ENCODE assay signal across 8 mouse cellular contexts in genomic region chr11:60776829-60777740, GRCm38 (mm10). TPM values are rescaled to one million over a fixed set of nuclear protein-coding genes. Genes with fewer than 3 reads are reported as not detected.
DNase-seq lines count a peak whose midpoint lies in the region; ATAC-seq lines count a peak whose summit lies in the region.

Top3a (minus strand) TSS chr11:60777365.
Smcr8 (plus strand) TSS chr11:60777524.

- H3K27me3 ChIP-seq in hindbrain, embryonic 16.5 days (replicated peaks; ENCODE audit: control insufficient read depth, insufficient read depth, low read length) = no peaks in the 10 kb centered on the region

- ATAC-seq in hindbrain, embryonic 16.5 days = peak; percentile 99

- H3K4me2 ChIP-seq in hindbrain, embryonic 16.5 days (ENCODE audit: low read length) = peak within 1 kb of the TSS; percentile 95

- H3K4me1 ChIP-seq in hindbrain, embryonic 16.5 days (ENCODE audit: control insufficient read depth, insufficient read depth, low read depth, low read length) = peaks cover 60% of the 10 kb centered on the region

- H3K9me3 ChIP-seq in hindbrain, embryonic 16.5 days (ENCODE audit: control insufficient read depth, low read length) = no peaks in the 10 kb centered on the region

- peak; percentile 96 for DNase-seq in WW6 (ENCODE audit: low read depth, low spot score)
- DNase-seq in cerebellum, postnatal 4 days (ENCODE audit: low spot score in 2 of 2) = peak; percentile 33 to 74
- DNase-seq in gastrocnemius, adult 18-20 months (ENCODE audit: low spot score) = peak; percentile 89
- peak; percentile 76 to 86 for DNase-seq in left cerebral cortex, adult 18-20 months (ENCODE audit: low spot score in 2 of 2)
- DNase-seq in right cerebral cortex, adult 18-20 months = peak; percentile 89
- DNase-seq in urinary bladder, postnatal 10 days (ENCODE audit: low spot score) = peak; percentile 32

- under 1% methylated on average over 62 of the region's 62 CpGs for WGBS in hindbrain, embryonic 16.5 days
- under 1% methylated on average over 62 of the region's 62 CpGs for WGBS in macrophage (ENCODE audit: missing documents)

- H3K79me2 ChIP-seq in macrophage (ENCODE audit: inconsistent target) = peaks cover 87% of the 10 kb centered on the region

- H3K4me3 ChIP-seq in hindbrain, embryonic 16.5 days (ENCODE audit: low read length) = peak within 1 kb of the TSS; percentile 66
- H3K4me3 ChIP-seq in macrophage (ENCODE audit: inconsistent target) = peak within 1 kb of the TSS; percentile 96

- peak within 1 kb of the TSS; percentile 79 for H3K27ac ChIP-seq in hindbrain, embryonic 16.5 days (ENCODE audit: low read depth, low read length)
- H3K27ac ChIP-seq in macrophage = peak within 1 kb of the TSS; percentile 99

- H3K9ac ChIP-seq in hindbrain, embryonic 16.5 days (ENCODE audit: low read depth, low read length) = peak within 1 kb of the TSS; percentile 70

- H3K36me3 ChIP-seq in hindbrain, embryonic 16.5 days (ENCODE audit: control insufficient read depth, insufficient read depth, low read length) = no peaks in the 10 kb centered on the region; the same call in 1 of the 2 replicates
- H3K36me3 ChIP-seq in macrophage (ENCODE audit: inconsistent target) = peaks cover 26% of the 10 kb centered on the region; the same call in 1 of the 2 replicates

RNA-seq across cellular contexts. Expression of gene Top3a, which starts in this region (rescaled TPM):
- 1 to 10 TPM; 3.7 to 5.0 TPM for total RNA-seq in gastrocnemius, adult 18-20 months (2021)
- polyA plus RNA-seq in hindbrain, embryonic 16.5 days (2015; fragmentation: Nextera tagmentation; extraction: Ambion mirVana) = 7.7 and 9.4 TPM in 2 replicates
- total RNA-seq in left cerebral cortex, adult 18-20 months (2021) = 1 to 10 TPM; 5.0 to 5.3 TPM
- 10 to 100 TPM; 13.4 to 79.6 (median 48.4) TPM for total RNA-seq in macrophage (2018; cell fraction: chromatin; rRNA removed)
- 10 to 100 TPM in 19 of 26 experiments, 1 to 10 TPM in 7; 4.3 to 15.9 (median 11.8) TPM for total RNA-seq in macrophage (2018; cell fraction: cytosol; rRNA removed)
- 10 to 100 TPM in 25 of 26 experiments, 1 to 10 TPM in 1; 7.2 to 43.0 (median 31.6) TPM for total RNA-seq in macrophage (2018; cell fraction: nucleus; rRNA removed)
- polyA plus RNA-seq in macrophage (2018) = 8.7 to 12.0 TPM (median 11.4 TPM) in 3 replicates

RNA-seq across cellular contexts. Expression of gene Smcr8, which starts in this region (rescaled TPM):
- total RNA-seq in gastrocnemius, adult 18-20 months (2021) = 10 to 100 TPM; 18.4 to 18.5 TPM
- polyA plus RNA-seq in hindbrain, embryonic 16.5 days (2015; fragmentation: Nextera tagmentation; extraction: Ambion mirVana) = 4.8 and 6.7 TPM in 2 replicates
- total RNA-seq in left cerebral cortex, adult 18-20 months (2021) = 10 to 100 TPM; 33.0 to 33.7 TPM
- 100 to 1,000 TPM in 22 of 26 experiments, 10 to 100 TPM in 4; 68.9 to 172 (median 129) TPM for total RNA-seq in macrophage (2018; cell fraction: chromatin; rRNA removed)
- total RNA-seq in macrophage (2018; cell fraction: cytosol; rRNA removed) = 10 to 100 TPM; 47.7 to 85.9 (median 63.1) TPM
- 100 to 1,000 TPM in 24 of 26 experiments, 10 to 100 TPM in 2; 91.5 to 200 (median 155) TPM for total RNA-seq in macrophage (2018; cell fraction: nucleus; rRNA removed)
- 33.1 to 38.1 TPM (median 34.4 TPM) in 3 replicates for polyA plus RNA-seq in macrophage (2018)

Comparison
In these comparisons a context has a peak if more than half of its experiments do, and no peak if none do; other contexts are left out.
1. Peak in every context shown above with its lines: DNase-seq, ATAC-seq, H3K4me3 ChIP-seq and H3K27ac ChIP-seq.
2. DNase-seq: peak in every context shown above with its lines; median percentile 96 in WW6; 89 in gastrocnemius, adult 18-20 months; 89 in right cerebral cortex, adult 18-20 months; 81 in left cerebral cortex, adult 18-20 months; 54 in cerebellum, postnatal 4 days; 32 in urinary bladder, postnatal 10 days.